Mouse (Mus musculus): Measurements from ENCODE around the gene Trip12. TPM values are rescaled to one million over a fixed set of nuclear protein-coding genes. Genes with fewer than 3 reads are reported as not detected.
A peak's percentile ranks its signal among the peaks of the same experiment; 100 is the strongest.

Trip12 gene
- polyA plus RNA-seq (2014; fragmentation: Nextera tagmentation; extraction: Ambion mirVana) = 87.2 and 92.6 TPM in 2 replicates

GRCm38 (mm10) chr1:84840018-84840664 lies at the start of gene Trip12:
Gene Trip12, minus strand, starts transcription at chr1:84840516.
- peak within 1 kb of the TSS; percentile 94 for H3K4me3 ChIP-seq (ENCODE audit: low read depth, low read length)
- peak within 1 kb of the TSS; percentile 44 for H3K4me2 ChIP-seq (replicated peaks; ENCODE audit: low read depth, low read length)
- 0 out of 2 replicates have a peak, but pooled peaks cover 4% of the 10 kb centered on the region for H3K4me1 ChIP-seq (ENCODE audit: control insufficient read depth, insufficient read depth, low read length)
- peak within 1 kb of the TSS; percentile 99 for H3K27ac ChIP-seq (ENCODE audit: low read length)
- ATAC-seq (ENCODE audit: insufficient number of reproducible peaks, insufficient read depth, low FRiP score, low read depth) = peak; percentile 37
- peak within 1 kb of the TSS; percentile 92 for H3K9ac ChIP-seq (replicated peaks; ENCODE audit: low read depth, low read length)
- no peaks in the 10 kb centered on the region for H3K36me3 ChIP-seq (ENCODE audit: control insufficient read depth, insufficient read depth, low read length)
- no peaks in the 10 kb centered on the region for H3K9me3 ChIP-seq (ENCODE audit: control insufficient read depth, low read depth, low read length)
- no peaks in the 10 kb centered on the region for H3K27me3 ChIP-seq (ENCODE audit: control insufficient read depth, insufficient read depth, low read length)
- WGBS = under 1% methylated on average over 39 of the region's 39 CpGs

DNA sequence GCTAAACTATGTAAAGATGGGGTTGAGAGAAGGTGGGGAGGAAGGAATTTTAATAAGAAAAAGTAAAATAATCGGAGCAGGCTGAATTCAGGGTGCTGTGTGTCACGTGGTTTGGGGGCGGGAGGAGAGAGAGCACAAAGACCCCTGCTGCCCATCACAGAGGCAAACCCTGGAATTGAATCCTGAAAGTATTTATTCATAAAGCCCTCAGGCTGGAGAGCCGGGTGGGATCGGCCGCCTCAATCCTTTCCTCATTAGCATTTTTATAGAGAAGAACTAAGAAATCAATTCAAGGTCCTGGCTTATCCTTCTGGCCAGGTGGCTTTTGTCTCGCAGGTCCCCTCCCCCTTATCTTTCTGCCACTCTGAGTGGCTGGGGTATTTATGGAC lies 49.7 kb upstream of the Trip12 start:
- no peak overlapping the region for H3K4me2 ChIP-seq (replicated peaks; ENCODE audit: low read depth, low read length)
- H3K9me3 ChIP-seq (ENCODE audit: control insufficient read depth, low read depth, low read length) = no peaks in the 10 kb centered on the region
- no peak overlapping the region for H3K27ac ChIP-seq (ENCODE audit: low read length)
- H3K4me1 ChIP-seq (ENCODE audit: control insufficient read depth, insufficient read depth, low read length) = no peaks in the 10 kb centered on the region
- no peak overlapping the region for H3K9ac ChIP-seq (replicated peaks; ENCODE audit: low read depth, low read length)
- no peak for ATAC-seq (ENCODE audit: insufficient number of reproducible peaks, insufficient read depth, low FRiP score, low read depth)
- H3K27me3 ChIP-seq (ENCODE audit: control insufficient read depth, insufficient read depth, low read length) = no peaks in the 10 kb centered on the region
- H3K36me3 ChIP-seq (ENCODE audit: control insufficient read depth, insufficient read depth, low read length) = no peaks in the 10 kb centered on the region
- WGBS = 35% methylated on average over 7 of the region's 7 CpGs
- no peak overlapping the region for H3K4me3 ChIP-seq (ENCODE audit: low read depth, low read length)

DNA sequence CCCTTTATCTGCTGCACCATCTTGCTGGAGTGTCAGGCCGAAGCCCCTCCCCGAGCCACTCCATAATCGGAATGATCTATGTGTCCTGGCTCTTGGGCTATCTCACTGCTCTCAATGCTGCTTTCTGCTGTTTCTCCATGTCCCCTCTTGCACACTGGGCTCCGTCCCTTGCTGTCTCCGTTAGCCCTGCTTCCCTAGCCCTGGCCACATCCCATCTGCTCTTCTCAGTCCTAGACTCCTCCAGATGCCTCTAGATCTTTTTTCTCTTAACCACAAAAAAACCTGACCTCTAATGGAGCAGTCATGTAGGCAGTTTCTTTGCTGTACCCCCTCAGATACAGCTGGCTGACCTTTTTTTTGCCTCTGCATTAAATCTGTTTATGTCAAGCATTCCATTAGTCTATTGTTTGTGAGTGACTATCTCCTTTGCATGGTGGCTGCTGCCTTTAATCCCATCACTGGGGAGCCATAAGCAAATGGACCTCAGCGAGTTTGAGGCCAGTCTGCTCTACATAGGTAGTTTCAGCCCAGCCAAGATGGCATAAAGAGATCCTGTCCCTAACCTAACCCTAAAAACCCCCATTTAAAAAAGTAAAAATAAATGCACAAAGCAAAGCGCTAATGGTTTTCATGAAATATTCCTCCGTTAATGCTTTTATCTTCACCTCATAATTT lies 49.2 kb upstream of the Trip12 start:
- Histone ChIP-seq H3K4me2 (replicated peaks; ENCODE audit: low read depth, low read length) (no peak overlapping the region), H3K27ac (ENCODE audit: low read length) (no peak overlapping the region)
- ATAC-seq (ENCODE audit: insufficient number of reproducible peaks, insufficient read depth, low FRiP score, low read depth) = no peak

DNA sequence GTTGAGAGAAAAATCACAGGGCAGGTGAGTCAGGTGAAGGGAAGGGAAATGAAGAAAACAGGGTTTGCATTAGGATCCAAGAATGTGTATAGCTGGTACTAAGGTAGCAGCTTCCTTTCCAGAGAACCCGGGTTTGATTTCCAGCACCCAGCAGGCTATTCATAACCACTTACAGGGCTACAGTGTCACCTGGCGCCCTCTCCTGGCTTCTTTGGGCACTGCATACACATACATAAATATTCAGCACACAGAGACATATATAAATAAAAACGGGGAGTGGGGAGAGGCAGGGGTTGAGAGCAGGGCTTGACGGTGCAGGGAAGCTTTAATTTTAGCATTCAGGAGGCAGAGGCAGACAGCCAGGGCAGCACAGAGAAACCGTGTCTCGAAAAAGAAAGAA lies 45.6 kb upstream of the Trip12 start:
- no peak overlapping the region for H3K4me3 ChIP-seq (ENCODE audit: low read depth, low read length)
- ATAC-seq (ENCODE audit: insufficient number of reproducible peaks, insufficient read depth, low FRiP score, low read depth) = no peak
- H3K27ac ChIP-seq (ENCODE audit: low read length) = no peak overlapping the region
- no peaks in the 10 kb centered on the region for H3K27me3 ChIP-seq (ENCODE audit: control insufficient read depth, insufficient read depth, low read length)
- no peaks in the 10 kb centered on the region for H3K36me3 ChIP-seq (ENCODE audit: control insufficient read depth, insufficient read depth, low read length)
- H3K4me1 ChIP-seq (ENCODE audit: control insufficient read depth, insufficient read depth, low read length) = no peaks in the 10 kb centered on the region
- WGBS = 89% methylated on average over 6 of the region's 6 CpGs
- no peaks in the 10 kb centered on the region for H3K9me3 ChIP-seq (ENCODE audit: control insufficient read depth, low read depth, low read length)
- no peak overlapping the region for H3K4me2 ChIP-seq (replicated peaks; ENCODE audit: low read depth, low read length)
- H3K9ac ChIP-seq (replicated peaks; ENCODE audit: low read depth, low read length) = no peak overlapping the region

More for the DNA sequence above, 49.2 kb upstream of the Trip12 start:
- no peak overlapping the region for H3K9ac ChIP-seq (replicated peaks; ENCODE audit: low read depth, low read length)
- H3K27me3 ChIP-seq (ENCODE audit: control insufficient read depth, insufficient read depth, low read length) = no peaks in the 10 kb centered on the region
- WGBS = 50% methylated on average over 8 of the region's 8 CpGs
- H3K36me3 ChIP-seq (ENCODE audit: control insufficient read depth, insufficient read depth, low read length) = no peaks in the 10 kb centered on the region
- H3K4me1 ChIP-seq (ENCODE audit: control insufficient read depth, insufficient read depth, low read length) = no peaks in the 10 kb centered on the region
- no peaks in the 10 kb centered on the region for H3K9me3 ChIP-seq (ENCODE audit: control insufficient read depth, low read depth, low read length)
- H3K4me3 ChIP-seq (ENCODE audit: low read depth, low read length) = no peak overlapping the region

DNA sequence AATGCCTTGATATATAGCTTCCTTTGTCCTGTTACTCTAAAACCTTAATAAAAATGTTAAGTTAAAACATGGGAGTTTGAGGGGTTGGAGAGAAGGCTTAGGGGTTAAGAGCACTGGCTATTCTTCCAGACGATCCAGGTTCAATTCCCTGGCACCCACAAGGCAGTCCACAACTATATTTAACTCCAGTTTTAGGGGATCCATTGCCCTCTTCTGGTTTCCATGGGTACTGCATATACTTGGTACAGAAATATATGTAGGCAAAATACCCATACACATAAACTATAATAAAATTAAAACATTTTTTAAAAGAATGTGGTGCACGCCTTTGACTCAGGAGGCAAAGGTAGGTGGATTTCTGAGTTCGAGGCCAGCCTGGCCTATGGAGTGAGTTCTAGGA lies 44.9 kb upstream of the Trip12 start:
- Histone ChIP-seq H3K4me2 (replicated peaks; ENCODE audit: low read depth, low read length) (no peak overlapping the region), H3K4me1 (ENCODE audit: control insufficient read depth, insufficient read depth, low read length) (no peaks in the 10 kb centered on the region)

GRCm38 (mm10) chr1:84883889-84884288 lies 43.6 kb upstream of the Trip12 start:
- H3K4me3 ChIP-seq (ENCODE audit: low read depth, low read length) = no peak overlapping the region
- 67% methylated on average over 4 of the region's 4 CpGs for WGBS
- ATAC-seq (ENCODE audit: insufficient number of reproducible peaks, insufficient read depth, low FRiP score, low read depth) = no peak

More for the DNA sequence above, 44.9 kb upstream of the Trip12 start:
- no peak overlapping the region for H3K27ac ChIP-seq (ENCODE audit: low read length)
- no peaks in the 10 kb centered on the region for H3K36me3 ChIP-seq (ENCODE audit: control insufficient read depth, insufficient read depth, low read length)
- ATAC-seq (ENCODE audit: insufficient number of reproducible peaks, insufficient read depth, low FRiP score, low read depth) = no peak
- no peak overlapping the region for H3K9ac ChIP-seq (replicated peaks; ENCODE audit: low read depth, low read length)
- H3K9me3 ChIP-seq (ENCODE audit: control insufficient read depth, low read depth, low read length) = no peaks in the 10 kb centered on the region
- H3K4me3 ChIP-seq (ENCODE audit: low read depth, low read length) = no peak overlapping the region
- WGBS = 79% methylated on average over 3 of the region's 3 CpGs
- H3K27me3 ChIP-seq (ENCODE audit: control insufficient read depth, insufficient read depth, low read length) = no peaks in the 10 kb centered on the region

DNA sequence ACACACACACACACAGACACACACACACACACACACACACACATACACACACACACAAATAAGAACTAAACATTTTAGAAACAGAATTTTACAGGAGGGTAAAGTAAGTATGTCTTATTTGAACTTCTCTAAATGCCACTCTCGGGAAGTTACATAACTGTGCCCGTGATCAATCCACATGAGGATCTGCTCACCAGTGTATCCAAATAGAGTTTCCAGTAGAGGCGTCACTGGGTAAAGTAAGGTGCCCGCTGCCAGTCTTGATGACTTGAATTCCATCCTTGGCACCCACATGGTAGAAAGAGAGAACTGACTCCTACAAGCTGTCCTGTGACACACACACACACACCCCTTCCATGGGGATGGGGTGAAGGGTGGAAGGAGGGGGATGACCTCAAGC lies 42.6 kb upstream of the Trip12 start:
- Histone ChIP-seq H3K4me2 (replicated peaks; ENCODE audit: low read depth, low read length) (no peak overlapping the region), H3K9me3 (ENCODE audit: control insufficient read depth, low read depth, low read length) (no peaks in the 10 kb centered on the region), H3K27ac (ENCODE audit: low read length) (no peak overlapping the region), H3K27me3 (ENCODE audit: control insufficient read depth, insufficient read depth, low read length) (no peaks in the 10 kb centered on the region), H3K9ac (replicated peaks; ENCODE audit: low read depth, low read length) (no peak overlapping the region), H3K36me3 (ENCODE audit: control insufficient read depth, insufficient read depth, low read length) (no peaks in the 10 kb centered on the region), H3K4me3 (ENCODE audit: low read depth, low read length) (no peak overlapping the region), H3K4me1 (ENCODE audit: control insufficient read depth, insufficient read depth, low read length) (no peaks in the 10 kb centered on the region)
- ATAC-seq (ENCODE audit: insufficient number of reproducible peaks, insufficient read depth, low FRiP score, low read depth) = no peak
- WGBS = 90% methylated on average over 4 of the region's 4 CpGs

More at GRCm38 (mm10) chr1:84883889-84884288, 43.6 kb upstream of the Trip12 start:
- Histone ChIP-seq H3K4me1 (ENCODE audit: control insufficient read depth, insufficient read depth, low read length) (no peaks in the 10 kb centered on the region), H3K9ac (replicated peaks; ENCODE audit: low read depth, low read length) (no peak overlapping the region), H3K27me3 (ENCODE audit: control insufficient read depth, insufficient read depth, low read length) (no peaks in the 10 kb centered on the region), H3K4me2 (replicated peaks; ENCODE audit: low read depth, low read length) (no peak overlapping the region), H3K36me3 (ENCODE audit: control insufficient read depth, insufficient read depth, low read length) (no peaks in the 10 kb centered on the region), H3K27ac (ENCODE audit: low read length) (no peak overlapping the region), H3K9me3 (ENCODE audit: control insufficient read depth, low read depth, low read length) (no peaks in the 10 kb centered on the region)

- no peaks in the 10 kb centered on the region for H3K27me3 ChIP-seq (ENCODE audit: control insufficient read depth, insufficient read depth, low read length)
- ATAC-seq (ENCODE audit: insufficient number of reproducible peaks, insufficient read depth, low FRiP score, low read depth) = no peak
- no peak overlapping the region for H3K27ac ChIP-seq (ENCODE audit: low read length)
- WGBS = 66% methylated on average over 2 of the region's 2 CpGs
- H3K9ac ChIP-seq (replicated peaks; ENCODE audit: low read depth, low read length) = no peak overlapping the region
- H3K4me1 ChIP-seq (ENCODE audit: control insufficient read depth, insufficient read depth, low read length) = no peaks in the 10 kb centered on the region
- H3K36me3 ChIP-seq (ENCODE audit: control insufficient read depth, insufficient read depth, low read length) = no peaks in the 10 kb centered on the region
- H3K4me3 ChIP-seq (ENCODE audit: low read depth, low read length) = no peak overlapping the region
- no peaks in the 10 kb centered on the region for H3K9me3 ChIP-seq (ENCODE audit: control insufficient read depth, low read depth, low read length)
- H3K4me2 ChIP-seq (replicated peaks; ENCODE audit: low read depth, low read length) = no peak overlapping the region
Observed at GRCm38 (mm10) chr1:84882066-84882532, 41.8 kb upstream of the Trip12 start.
